Mouse (Mus musculus) heart, embryonic 15.5 days (tissue): ENCODE data around the gene Abcc9. TPM values are rescaled to one million over a fixed set of nuclear protein-coding genes. Genes with fewer than 3 reads are reported as not detected.

Experiments used
- ATAC-seq: fragments of 200-750 bp; cut with Nextera tagmentation; replicated peaks from 2 replicates; pipeline ENCODE4 v1.8.0; 2017; ENCODE audit warnings: low read depth, moderate TSS enrichment; ENCODE audit not compliant: insufficient number of reproducible peaks, insufficient read depth, low FRiP score
- H3K27ac ChIP-seq: fragments of 300-500 bp; sonication (generic); 2 replicates; pipeline ENCODE4 v1.5.1; 2015; ENCODE audit warnings: mild to moderate bottlenecking, inconsistent platforms
- H3K27me3 ChIP-seq: fragments of 300-500 bp; sonication (generic); 2 replicates; pipeline ENCODE4 v1.6.1; 2015; ENCODE audit warnings: inconsistent platforms
- H3K36me3 ChIP-seq: fragments of 300-500 bp; sonication (generic); 2 replicates; pipeline ENCODE4 v1.6.1; 2015; ENCODE audit warnings: mild to moderate bottlenecking, inconsistent platforms
- H3K4me1 ChIP-seq: fragments of 300-500 bp; sonication (generic); replicated peaks from 2 replicates; pipeline ENCODE4 v1.6.1; 2015; ENCODE audit warnings: inconsistent platforms
- H3K4me2 ChIP-seq: fragments of 300-500 bp; sonication (generic); 2 replicates; pipeline ENCODE4 v1.6.1; 2015; ENCODE audit warnings: inconsistent platforms, mild to moderate bottlenecking, moderate library complexity
- H3K4me3 ChIP-seq: fragments of 300-500 bp; sonication (generic); 2 replicates; pipeline ENCODE4 v1.5.1; 2015; ENCODE audit warnings: mild to moderate bottlenecking, inconsistent platforms
- H3K9ac ChIP-seq: fragments of 300-500 bp; sonication (generic); 2 replicates; pipeline ENCODE4 v1.6.1; 2015; ENCODE audit warnings: mild to moderate bottlenecking, inconsistent platforms
- H3K9me3 ChIP-seq: fragments of 300-500 bp; sonication (generic); replicated peaks from 2 replicates; pipeline ENCODE4 v1.6.1; 2016; ENCODE audit warnings: inconsistent platforms
- WGBS: fragments of 180-500 bp; shearing (Covaris S2); methylation state at CpG from one replicate; pipeline ENCODE4 v1.1.7; 2015; ENCODE audit warnings: mixed read lengths; 5-methylcytosine and 5-hydroxymethylcytosine counted together
- polyA plus RNA-seq: library from polyadenylated mRNA; unstranded; fragments of >200 nt; fragmentation: Nextera tagmentation; extraction: Ambion mirVana; gene quantifications from 2 replicates; pipeline ENCODE4 v1.2.1, GENCODE M21; 2015

The Abcc9 gene
- polyA plus RNA-seq, 1 experiment from 2014 or later = 14.6 TPM

DNA sequence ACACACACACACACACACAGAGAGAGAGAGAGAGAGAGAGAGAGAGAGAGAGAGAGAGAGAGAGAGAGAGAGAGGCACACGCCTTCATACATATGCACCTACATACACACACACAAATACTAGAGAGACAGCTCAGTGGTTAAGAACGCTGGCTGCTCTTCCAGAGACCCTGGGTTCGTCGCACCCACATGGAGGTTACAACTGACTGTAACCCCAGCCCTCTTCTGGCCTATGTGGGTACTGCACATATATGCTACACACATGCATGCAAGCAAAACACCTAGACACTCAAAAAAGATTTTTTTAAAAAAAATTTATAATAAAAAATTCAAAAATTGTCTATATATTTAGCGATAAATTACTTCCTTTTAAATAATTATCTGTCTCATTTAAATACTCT, 43.1 kb downstream of the Abcc9 start:
- H3K27ac ChIP-seq = no peak overlapping the region
- H3K27me3 ChIP-seq = no peaks in the 10 kb centered on the region
- no peak for ATAC-seq
- no peak overlapping the region for H3K4me2 ChIP-seq
- no peaks in the 10 kb centered on the region for H3K4me1 ChIP-seq
- no peaks in the 10 kb centered on the region for H3K9me3 ChIP-seq
- no peak overlapping the region for H3K9ac ChIP-seq
- no peak overlapping the region for H3K4me3 ChIP-seq
- H3K36me3 ChIP-seq = peaks cover 19% of the 10 kb centered on the region; the same call in 1 of the 2 replicates
- WGBS = 65% methylated on average over 4 of the region's 5 CpGs

DNA sequence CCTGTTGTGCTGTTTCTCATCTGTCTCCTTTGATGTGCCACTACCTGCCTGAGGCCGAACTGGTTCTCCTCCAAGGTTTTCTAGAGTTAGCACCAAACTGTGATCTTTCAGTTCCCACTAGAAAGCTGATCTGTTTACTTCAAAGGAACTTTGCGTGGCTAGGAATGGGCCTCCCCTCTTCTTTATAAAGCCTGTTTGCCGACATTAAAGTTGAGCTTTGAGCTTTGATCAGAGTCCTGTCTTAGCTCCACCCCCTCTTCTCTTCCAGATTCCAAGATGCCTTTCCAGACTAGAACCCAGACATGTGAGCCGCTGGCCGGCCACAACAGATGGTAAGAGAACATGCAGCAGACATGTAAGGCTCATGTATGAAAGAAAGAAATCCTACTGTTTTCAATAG, 47.6 kb downstream of the Abcc9 start:
- Histone ChIP-seq H3K36me3 (peaks cover 13% of the 10 kb centered on the region), H3K9me3 (no peaks in the 10 kb centered on the region), H3K4me2 (no peak overlapping the region), H3K27ac (no peak overlapping the region), H3K9ac (no peak overlapping the region), H3K4me1 (no peaks in the 10 kb centered on the region), H3K4me3 (no peak overlapping the region), H3K27me3 (no peaks in the 10 kb centered on the region)
- ATAC-seq = no peak
- WGBS = 61% methylated on average over 5 of the region's 5 CpGs

DNA sequence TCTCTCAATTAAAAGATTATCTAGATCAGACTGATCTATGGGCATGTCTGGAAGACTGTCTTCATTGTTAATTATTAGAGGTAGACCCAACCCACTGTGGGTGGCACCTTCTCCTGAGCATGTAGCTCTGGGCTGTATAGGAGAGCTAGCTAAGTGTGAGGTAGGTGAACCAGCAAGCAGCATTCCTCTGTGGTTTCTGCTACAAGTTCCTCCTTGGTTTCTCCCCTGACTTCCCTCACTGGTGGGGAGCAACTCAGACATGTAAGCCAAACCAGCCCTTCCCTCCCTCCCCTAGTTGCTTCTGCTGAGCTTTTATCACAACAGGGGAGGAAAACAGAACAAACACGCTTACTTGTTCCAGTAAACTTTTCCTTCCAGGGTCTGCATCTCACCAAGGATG, 49.9 kb downstream of the Abcc9 start:
- Histone ChIP-seq H3K27me3 (no peaks in the 10 kb centered on the region), H3K4me1 (no peaks in the 10 kb centered on the region), H3K36me3 (peaks cover 13% of the 10 kb centered on the region), H3K9ac (no peak overlapping the region), H3K4me2 (no peak overlapping the region), H3K27ac (no peak overlapping the region), H3K9me3 (no peaks in the 10 kb centered on the region), H3K4me3 (no peak overlapping the region)
- WGBS = 92% methylated on average over 1 of the region's 1 CpGs
- ATAC-seq = no peak

DNA sequence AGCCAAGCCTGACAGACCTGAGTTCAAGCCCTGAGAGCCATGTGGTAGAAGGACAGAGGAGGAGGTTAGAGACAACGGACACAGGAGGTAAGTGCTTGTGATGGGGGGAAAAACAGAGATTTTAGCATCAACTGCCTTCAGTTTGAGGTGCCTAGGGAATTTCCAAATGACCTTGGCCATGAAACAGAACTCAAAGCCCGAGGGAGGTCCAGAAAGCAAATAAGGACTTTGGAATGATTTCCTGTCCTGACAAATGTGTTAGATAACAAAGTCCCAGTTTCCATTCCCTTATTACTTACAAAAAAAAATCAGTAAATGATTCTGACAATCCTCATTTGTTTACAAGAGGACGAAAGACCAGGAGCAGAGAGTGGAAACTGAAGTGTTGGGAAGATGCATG, 52.8 kb downstream of the Abcc9 start:
- Histone ChIP-seq H3K4me3 (no peak overlapping the region), H3K4me1 (no peaks in the 10 kb centered on the region), H3K27ac (no peak overlapping the region), H3K9me3 (no peaks in the 10 kb centered on the region), H3K9ac (no peak overlapping the region), H3K27me3 (no peaks in the 10 kb centered on the region), H3K4me2 (no peak overlapping the region), H3K36me3 (peaks cover 8% of the 10 kb centered on the region)
- 53% methylated on average over 3 of the region's 3 CpGs for WGBS
- no peak for ATAC-seq

DNA sequence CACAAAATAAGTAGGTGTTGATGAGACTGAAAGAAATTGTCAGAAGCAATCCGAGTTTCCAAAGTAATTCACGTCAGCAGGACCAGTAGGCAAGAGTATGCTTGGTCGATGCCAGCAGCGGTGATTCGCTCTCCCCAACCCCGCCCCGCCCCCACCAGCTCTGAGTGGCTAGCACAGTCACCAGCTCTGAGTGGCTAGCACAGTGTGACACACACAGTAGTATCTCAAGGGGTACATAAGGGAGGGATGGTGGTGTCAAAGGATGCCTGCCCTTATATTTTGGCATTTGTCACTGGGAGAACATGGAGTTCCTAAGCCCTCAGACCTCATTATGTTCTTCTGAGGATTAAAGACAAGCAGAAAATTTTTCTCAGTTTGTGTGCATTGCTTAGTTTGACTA, 56.6 kb downstream of the Abcc9 start:
- 75% methylated on average over 7 of the region's 7 CpGs for WGBS
- Histone ChIP-seq H3K4me1 (no peaks in the 10 kb centered on the region), H3K4me3 (no peak overlapping the region), H3K27ac (no peak overlapping the region), H3K4me2 (no peak overlapping the region), H3K36me3 (0 out of 2 replicates have a peak, but pooled peaks cover 3% of the 10 kb centered on the region), H3K27me3 (no peaks in the 10 kb centered on the region), H3K9ac (no peak overlapping the region), H3K9me3 (no peaks in the 10 kb centered on the region)
- no peak for ATAC-seq

DNA sequence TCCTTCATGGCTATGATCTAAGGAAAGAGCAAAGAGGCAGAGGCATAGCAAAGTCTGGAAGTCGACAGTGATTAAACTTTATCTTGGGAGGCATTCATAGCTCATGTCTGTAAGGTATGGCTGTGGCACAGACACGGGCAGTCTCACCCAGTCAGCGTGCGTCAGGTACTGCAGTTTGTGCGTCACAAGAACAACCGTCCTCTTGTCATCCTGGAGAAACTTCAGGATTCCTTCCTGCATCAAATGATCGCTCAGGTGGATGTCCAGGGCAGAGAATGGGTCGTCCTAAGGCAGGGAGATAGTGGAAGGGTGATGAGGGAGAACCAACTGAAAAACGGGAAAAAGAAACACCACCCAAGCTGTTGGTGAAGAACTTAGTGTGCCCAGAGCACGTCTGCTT, 62.8 kb downstream of the Abcc9 start:
- Histone ChIP-seq H3K9ac (no peak overlapping the region), H3K9me3 (no peaks in the 10 kb centered on the region), H3K4me2 (no peak overlapping the region), H3K36me3 (no peaks in the 10 kb centered on the region), H3K27ac (no peak overlapping the region), H3K4me3 (no peak overlapping the region), H3K4me1 (peaks cover 4% of the 10 kb centered on the region; the same call in 1 of the 2 replicates), H3K27me3 (no peaks in the 10 kb centered on the region)
- 82% methylated on average over 10 of the region's 10 CpGs for WGBS
- no peak for ATAC-seq

DNA sequence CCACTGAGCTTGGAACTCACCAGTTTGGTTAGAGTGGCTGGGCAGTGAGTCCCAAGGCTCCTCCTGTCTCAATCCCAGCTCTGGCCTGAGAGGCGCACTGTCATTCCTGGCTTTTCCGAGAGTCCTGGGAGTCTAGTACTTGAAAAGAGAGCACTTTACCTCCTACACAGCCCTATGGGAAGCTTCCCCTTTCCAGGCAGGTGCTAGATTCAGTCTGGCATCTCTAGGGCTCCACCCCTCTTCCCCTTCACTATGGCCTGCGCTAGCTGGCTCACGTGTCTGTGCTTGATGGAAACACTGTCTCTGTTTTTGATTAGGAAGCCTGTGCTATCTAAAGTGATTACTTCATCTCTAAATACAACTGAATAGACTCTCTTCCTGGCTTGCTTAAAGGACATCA, 66.5 kb downstream of the Abcc9 start:
- no peak overlapping the region for H3K27ac ChIP-seq
- no peaks in the 10 kb centered on the region for H3K27me3 ChIP-seq
- no peak overlapping the region for H3K4me2 ChIP-seq
- H3K9ac ChIP-seq = no peak overlapping the region
- no peaks in the 10 kb centered on the region for H3K9me3 ChIP-seq
- no peak overlapping the region for H3K4me3 ChIP-seq
- no peak; the same call in 1 of the 2 replicates for ATAC-seq
- WGBS = 34% methylated on average over 4 of the region's 4 CpGs
- peaks cover 21% of the 10 kb centered on the region; the same call in 1 of the 2 replicates for H3K36me3 ChIP-seq
- H3K4me1 ChIP-seq = peaks cover 4% of the 10 kb centered on the region; the same call in 1 of the 2 replicates

DNA sequence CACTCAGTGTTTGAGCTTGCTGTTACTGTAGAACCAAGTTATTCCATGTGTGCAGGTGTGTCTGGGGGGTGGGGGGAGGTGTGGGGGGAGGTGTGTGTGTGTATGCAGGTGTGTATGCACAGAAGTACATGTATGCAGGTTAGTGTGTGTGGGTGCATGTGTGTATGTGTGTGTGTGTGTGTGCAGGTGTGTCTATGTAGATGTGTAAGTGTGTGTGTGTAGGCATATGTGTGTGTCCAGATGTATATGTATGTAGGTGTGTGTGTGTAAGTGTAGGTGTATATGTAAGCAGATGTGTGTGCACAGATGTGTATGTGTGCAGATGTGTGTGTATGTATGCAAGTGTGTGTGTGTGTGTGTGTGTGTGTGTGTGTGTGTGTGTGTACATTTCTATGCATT, 66.9 kb downstream of the Abcc9 start:
- Histone ChIP-seq H3K27ac (no peak overlapping the region), H3K9me3 (no peaks in the 10 kb centered on the region), H3K4me3 (no peak overlapping the region), H3K36me3 (peaks cover 21% of the 10 kb centered on the region; the same call in 1 of the 2 replicates), H3K4me1 (peaks cover 4% of the 10 kb centered on the region; the same call in 1 of the 2 replicates), H3K4me2 (no peak overlapping the region), H3K27me3 (no peaks in the 10 kb centered on the region), H3K9ac (no peak overlapping the region)
- ATAC-seq = no peak

DNA sequence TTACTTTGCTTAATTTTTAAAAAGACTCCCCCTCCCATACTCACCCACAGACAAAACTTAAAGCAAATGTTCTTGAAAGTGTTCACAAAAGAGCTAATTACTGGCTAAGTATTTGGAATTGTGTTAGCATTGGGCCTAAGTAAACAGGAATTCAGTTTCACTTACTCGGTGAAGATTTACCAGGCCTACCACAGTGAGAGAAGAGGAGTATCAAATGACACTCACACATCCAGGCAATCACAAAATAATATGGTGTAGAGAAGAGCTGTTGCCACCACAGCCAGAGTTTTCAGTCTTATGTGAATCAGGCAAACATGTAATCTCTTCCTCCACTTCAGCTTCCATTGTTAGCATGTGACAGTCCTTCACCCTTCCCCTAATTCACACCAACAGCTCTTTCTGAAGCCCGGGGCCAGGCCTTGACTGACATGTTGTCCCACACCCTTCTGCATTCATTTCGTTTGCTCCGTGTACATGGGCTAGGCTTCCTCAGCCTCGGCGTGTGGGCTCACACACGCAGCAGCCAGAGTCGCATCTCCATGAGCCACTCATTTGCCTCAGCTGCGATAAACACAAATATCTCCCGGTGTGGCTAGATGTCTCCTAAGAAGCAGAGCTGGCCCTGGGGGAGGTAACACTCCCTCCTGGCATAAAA, 67.5 kb downstream of the Abcc9 start:
- 65% methylated on average over 10 of the region's 10 CpGs for WGBS
- Histone ChIP-seq H3K9ac (no peak overlapping the region), H3K4me2 (no peak overlapping the region), H3K4me3 (no peak overlapping the region), H3K27ac (no peak overlapping the region), H3K27me3 (no peaks in the 10 kb centered on the region), H3K4me1 (peaks cover 4% of the 10 kb centered on the region; the same call in 1 of the 2 replicates), H3K9me3 (no peaks in the 10 kb centered on the region), H3K36me3 (peaks cover 25% of the 10 kb centered on the region; the same call in 1 of the 2 replicates)
- ATAC-seq = no peak

DNA sequence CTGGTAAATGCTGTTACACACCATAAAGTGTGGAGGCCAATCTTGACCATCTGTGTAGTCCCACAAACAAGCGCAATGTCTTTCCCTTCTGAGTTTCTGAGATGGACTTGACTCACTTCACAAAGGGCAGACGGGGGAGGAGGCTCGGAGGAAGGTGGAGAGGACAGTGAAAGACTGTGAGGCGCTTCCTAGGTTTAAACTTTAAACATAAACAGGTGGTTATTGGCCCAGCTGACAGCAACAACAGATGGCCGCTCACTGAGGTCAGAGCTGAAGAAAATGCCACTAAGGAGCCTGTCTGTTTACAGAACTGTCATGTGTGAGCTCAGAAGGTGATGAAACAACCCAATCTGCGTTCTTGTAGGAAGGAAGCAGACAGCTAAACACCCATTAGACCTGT, 78.8 kb downstream of the Abcc9 start:
- Histone ChIP-seq H3K4me1 (no peaks in the 10 kb centered on the region), H3K4me2 (no peak overlapping the region), H3K9me3 (no peaks in the 10 kb centered on the region), H3K27me3 (no peaks in the 10 kb centered on the region), H3K9ac (no peak overlapping the region), H3K36me3 (peaks cover 37% of the 10 kb centered on the region), H3K27ac (no peak overlapping the region), H3K4me3 (no peak overlapping the region)
- WGBS = 75% methylated on average over 6 of the region's 6 CpGs
- ATAC-seq = no peak

DNA sequence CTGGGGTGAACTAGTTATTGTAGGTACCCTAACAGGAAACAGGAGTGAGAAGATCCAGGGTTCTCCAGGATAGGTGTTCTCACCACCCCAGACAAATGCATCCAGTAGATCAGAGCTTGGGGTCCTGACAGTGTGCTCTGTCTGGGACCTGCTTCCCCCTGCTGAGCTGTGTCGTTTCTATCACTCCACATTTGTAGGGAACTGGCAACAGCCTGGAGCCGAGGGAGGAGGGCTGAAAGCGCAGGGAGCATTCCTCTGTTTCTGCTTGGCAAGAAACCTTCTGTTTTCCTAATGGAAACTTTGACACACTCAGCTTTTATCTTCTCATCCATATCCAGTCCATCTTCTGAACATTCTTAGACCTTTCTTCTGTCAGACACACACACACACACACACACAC, 85.5 kb downstream of the Abcc9 start:
- peak; percentile 64; the same call in 1 of the 2 replicates for ATAC-seq
- no peak overlapping the region for H3K27ac ChIP-seq
- no peaks in the 10 kb centered on the region for H3K27me3 ChIP-seq
- no peak overlapping the region for H3K4me3 ChIP-seq
- 18% methylated on average over 3 of the region's 3 CpGs for WGBS
- H3K9me3 ChIP-seq = no peaks in the 10 kb centered on the region
- H3K36me3 ChIP-seq = peaks cover 17% of the 10 kb centered on the region; the same call in 1 of the 2 replicates
- H3K4me2 ChIP-seq = no peak overlapping the region
- 0 out of 2 replicates have a peak, but pooled peaks cover 6% of the 10 kb centered on the region for H3K4me1 ChIP-seq
- no peak overlapping the region for H3K9ac ChIP-seq

DNA sequence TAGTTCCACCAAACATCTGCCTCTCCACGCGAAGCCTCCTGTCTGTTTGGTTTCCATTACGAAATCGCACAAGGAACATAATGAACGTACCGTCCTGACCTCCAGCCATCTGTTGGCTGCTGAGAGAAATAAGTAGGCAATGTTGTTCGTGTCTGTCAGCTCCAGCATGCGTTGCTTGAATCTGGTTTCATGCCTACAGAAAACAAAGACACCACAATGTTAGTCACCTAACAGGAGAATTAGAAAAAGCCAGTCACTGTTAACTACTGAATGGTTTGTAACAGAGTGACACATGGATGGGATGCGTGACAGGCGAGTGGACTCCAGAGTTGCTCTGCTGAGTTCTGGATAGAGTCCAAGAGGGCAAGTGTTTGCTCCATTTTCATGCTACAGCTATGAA, 87.8 kb downstream of the Abcc9 start:
- no peak overlapping the region for H3K27ac ChIP-seq
- H3K27me3 ChIP-seq = no peaks in the 10 kb centered on the region
- WGBS = 66% methylated on average over 10 of the region's 10 CpGs
- H3K9ac ChIP-seq = no peak overlapping the region
- no peak overlapping the region for H3K4me2 ChIP-seq
- peaks cover 13% of the 10 kb centered on the region; the same call in 1 of the 2 replicates for H3K36me3 ChIP-seq
- ATAC-seq = no peak
- no peak overlapping the region for H3K4me3 ChIP-seq
- peaks cover 16% of the 10 kb centered on the region for H3K4me1 ChIP-seq
- no peaks in the 10 kb centered on the region for H3K9me3 ChIP-seq
